Mouse (Mus musculus): Measurements from ENCODE around the gene Tcaim.

DNA sequence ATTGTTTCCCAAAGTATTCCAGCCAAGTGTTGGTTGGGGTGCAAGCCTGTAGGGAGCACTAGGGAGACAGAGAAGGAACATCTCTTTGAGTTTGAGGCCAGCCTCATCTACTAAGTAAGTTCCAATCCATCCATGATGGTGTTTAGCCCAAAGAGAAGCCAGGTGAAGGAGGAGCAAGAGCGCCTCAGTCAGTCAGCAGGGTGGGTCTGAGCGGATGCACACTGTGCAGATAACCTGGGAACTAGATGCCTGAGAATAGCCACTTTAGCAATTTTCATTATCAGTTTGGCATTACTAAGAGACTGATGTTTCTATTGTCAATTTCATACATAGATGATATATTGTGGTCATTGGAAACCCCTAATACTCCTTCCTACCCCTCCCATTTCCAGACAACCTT is 9.4 kb downstream of the Tcaim start:
- TF ChIP-seq POLR2A (IDR thresholded peaks at IDR 0.05; ENCODE audit: extremely low read depth, insufficient read depth, low read length) (no peak), CTCF (IDR thresholded peaks at IDR 0.05; ENCODE audit: low read depth, low read length) (no peak)
